Mouse (Mus musculus): ENCODE data around the gene Ganab. TPM values are rescaled to one million over a fixed set of nuclear protein-coding genes. Genes with fewer than 3 reads are reported as not detected.

Gene Ganab
- polyA plus RNA-seq, 1 experiment from 2014 or later, result 106 TPM

GRCm38 (mm10) chr19:8872266-8872840 is 25.5 kb upstream of the Ganab start:
- Histone ChIP-seq H3K36me3 (replicated peaks) (peaks cover 42% of the 10 kb centered on the region), H3K4me3 (replicated peaks) (peak overlapping the region; percentile 97), H3K27me3 (no peaks in the 10 kb centered on the region), H3K4me1 (peaks cover 10% of the 10 kb centered on the region), H3K27ac (no peak overlapping the region), H3K9ac (peak overlapping the region; percentile 97), H3K4me2 (peak overlapping the region; percentile 95), H3K9me3 (no peaks in the 10 kb centered on the region)
- 85% methylated on average over 10 of the region's 10 CpGs for WGBS
- ATAC-seq (ENCODE audit: low FRiP score), result no peak

DNA sequence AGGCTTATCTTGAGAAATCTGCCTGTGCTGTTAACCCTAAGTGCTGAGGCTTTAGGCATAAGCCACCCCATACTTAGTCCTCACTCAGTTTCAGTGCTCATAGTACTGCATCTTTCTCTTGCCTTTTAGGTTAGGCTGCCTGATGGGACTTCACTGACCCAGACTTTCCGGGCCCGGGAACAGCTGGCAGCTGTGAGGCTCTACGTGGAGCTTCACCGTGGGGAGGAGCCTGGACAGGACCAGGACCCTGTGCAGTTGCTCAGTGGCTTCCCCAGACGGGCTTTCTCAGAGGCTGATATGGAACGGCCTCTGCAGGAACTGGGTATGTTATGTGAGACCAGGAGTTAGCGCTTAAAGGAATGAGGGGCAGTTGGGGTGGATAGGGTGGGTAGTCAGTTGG is 22.8 kb upstream of the Ganab start:
- H3K36me3 ChIP-seq (replicated peaks), result peaks cover 42% of the 10 kb centered on the region
- H3K4me1 ChIP-seq, result peaks cover 17% of the 10 kb centered on the region
- ATAC-seq (ENCODE audit: low FRiP score), result no peak
- 93% methylated on average over 7 of the region's 7 CpGs for WGBS
- no peak overlapping the region for H3K4me2 ChIP-seq
- no peak overlapping the region for H3K27ac ChIP-seq
- no peak overlapping the region for H3K9ac ChIP-seq
- no peaks in the 10 kb centered on the region for H3K27me3 ChIP-seq
- H3K9me3 ChIP-seq, result no peaks in the 10 kb centered on the region
- H3K4me3 ChIP-seq (replicated peaks), result no peak overlapping the region

DNA sequence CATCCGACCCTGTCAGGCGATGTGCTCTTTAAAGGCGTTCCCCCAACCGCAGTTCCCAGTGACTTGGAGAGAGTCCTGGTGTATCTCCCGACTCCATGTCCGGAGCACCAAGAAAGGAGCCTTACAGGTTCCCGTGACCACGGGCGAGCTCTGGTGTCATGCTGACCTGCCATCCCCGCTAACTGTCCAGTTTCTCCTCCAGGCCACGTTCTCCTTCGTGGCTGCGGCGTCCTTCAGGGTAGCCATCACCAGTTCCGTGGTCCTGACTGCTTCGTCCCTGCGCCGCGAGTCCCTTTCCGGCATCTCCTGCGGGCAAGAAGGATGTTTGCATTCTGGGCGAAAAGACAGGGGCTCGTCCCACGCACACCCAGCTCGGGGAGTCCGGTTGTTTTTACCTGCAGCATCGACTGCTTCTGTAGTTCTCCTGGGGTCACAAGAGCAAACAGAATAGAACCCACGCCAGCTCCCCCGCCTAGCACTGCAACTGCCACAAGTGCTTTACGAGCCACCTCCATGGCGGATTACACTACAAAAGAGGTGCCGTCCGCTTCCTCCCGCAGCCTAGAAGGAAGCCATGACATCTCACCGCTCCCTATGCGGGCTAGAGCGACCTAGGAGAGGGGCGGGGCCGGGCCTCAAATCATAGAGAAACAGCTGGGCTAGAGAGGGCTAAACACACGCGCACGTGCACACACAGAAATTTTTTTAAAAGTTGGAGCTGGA is 17.4 kb upstream of the Ganab start, which contains the start of gene Uqcc3:
Gene Uqcc3, minus strand, starts transcription at position 613 of the 723 bp plus-strand sequence.
- H3K4me1 ChIP-seq, result peaks cover 11% of the 10 kb centered on the region
- H3K36me3 ChIP-seq (replicated peaks), result peaks cover 17% of the 10 kb centered on the region
- H3K9me3 ChIP-seq, result no peaks in the 10 kb centered on the region
- no peaks in the 10 kb centered on the region for H3K27me3 ChIP-seq
- H3K9ac ChIP-seq, result peak within 1 kb of the TSS; percentile 89
- H3K4me2 ChIP-seq, result peak within 1 kb of the TSS; percentile 84
- H3K27ac ChIP-seq, result peak within 1 kb of the TSS; percentile 80
- H3K4me3 ChIP-seq (replicated peaks), result peak within 1 kb of the TSS; percentile 77
- peak; percentile 97 for ATAC-seq (ENCODE audit: low FRiP score)
- WGBS, result under 1% methylated on average over 42 of the region's 42 CpGs

DNA sequence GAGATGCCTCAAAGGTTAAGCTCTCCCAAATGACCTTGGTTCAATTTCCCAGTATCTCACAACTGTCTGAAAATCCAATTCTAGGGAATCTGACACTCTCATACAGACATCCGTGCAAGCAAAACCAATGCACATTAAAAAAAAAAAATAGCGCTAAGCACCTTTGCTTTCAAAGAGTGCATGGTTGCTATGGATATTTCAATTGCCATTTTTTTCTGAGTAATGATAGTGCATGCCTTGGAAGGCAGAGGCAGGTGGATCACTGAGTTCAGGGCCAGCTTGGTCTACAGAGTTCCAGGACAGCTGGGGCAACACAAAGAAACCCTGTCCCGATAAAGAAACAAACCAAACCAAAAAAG is 16.9 kb upstream of the Ganab start:
- Histone ChIP-seq H3K4me2 (peak overlapping the region; percentile 84), H3K9ac (peak overlapping the region; percentile 89; the same call in 1 of the 2 replicates), H3K4me1 (peaks cover 11% of the 10 kb centered on the region), H3K4me3 (replicated peaks) (peak overlapping the region; percentile 77), H3K27ac (peak overlapping the region; percentile 80; the same call in 1 of the 2 replicates), H3K9me3 (no peaks in the 10 kb centered on the region), H3K27me3 (no peaks in the 10 kb centered on the region), H3K36me3 (replicated peaks) (peaks cover 12% of the 10 kb centered on the region)
- WGBS, result 24% methylated on average over 3 of the region's 3 CpGs
- ATAC-seq (ENCODE audit: low FRiP score), result no peak; the same call in 1 of the 2 replicates

DNA sequence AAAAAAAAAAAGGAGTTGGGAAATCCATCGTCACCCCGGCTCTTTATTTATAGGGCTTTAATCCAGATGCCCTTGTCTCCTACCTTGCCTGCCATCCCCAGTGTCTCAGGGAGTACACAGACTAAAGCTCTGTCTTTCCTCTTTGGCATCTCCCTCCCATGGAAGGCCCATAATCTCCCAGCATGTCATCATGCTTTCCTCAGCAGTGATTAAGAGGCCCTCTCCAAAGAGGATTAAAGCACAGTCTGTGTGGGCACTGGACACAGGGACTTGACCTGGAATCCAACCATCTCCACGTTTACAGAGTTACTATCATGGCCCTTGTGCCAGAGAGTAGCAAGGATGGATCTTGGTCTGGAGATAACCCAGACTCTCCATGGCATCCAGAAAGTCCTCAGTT is 14.3 kb upstream of the Ganab start, which contains the start of the genes Lbhd1 and Gm49403:
Gene Lbhd1, plus strand, starts transcription at position 117 of the 400 bp plus-strand sequence.
Gene Gm49403, plus strand, starts transcription at position 315 of the 400 bp plus-strand sequence.
- Histone ChIP-seq H3K27me3 (no peaks in the 10 kb centered on the region), H3K9ac (no peak within 1 kb of the TSS), H3K4me3 (replicated peaks) (no peak within 1 kb of the TSS), H3K27ac (no peak within 1 kb of the TSS), H3K9me3 (no peaks in the 10 kb centered on the region), H3K4me2 (no peak within 1 kb of the TSS), H3K4me1 (peaks cover 21% of the 10 kb centered on the region), H3K36me3 (replicated peaks) (no peaks in the 10 kb centered on the region)
- 73% methylated on average over 3 of the region's 3 CpGs for WGBS
- ATAC-seq (ENCODE audit: low FRiP score), result no peak

DNA sequence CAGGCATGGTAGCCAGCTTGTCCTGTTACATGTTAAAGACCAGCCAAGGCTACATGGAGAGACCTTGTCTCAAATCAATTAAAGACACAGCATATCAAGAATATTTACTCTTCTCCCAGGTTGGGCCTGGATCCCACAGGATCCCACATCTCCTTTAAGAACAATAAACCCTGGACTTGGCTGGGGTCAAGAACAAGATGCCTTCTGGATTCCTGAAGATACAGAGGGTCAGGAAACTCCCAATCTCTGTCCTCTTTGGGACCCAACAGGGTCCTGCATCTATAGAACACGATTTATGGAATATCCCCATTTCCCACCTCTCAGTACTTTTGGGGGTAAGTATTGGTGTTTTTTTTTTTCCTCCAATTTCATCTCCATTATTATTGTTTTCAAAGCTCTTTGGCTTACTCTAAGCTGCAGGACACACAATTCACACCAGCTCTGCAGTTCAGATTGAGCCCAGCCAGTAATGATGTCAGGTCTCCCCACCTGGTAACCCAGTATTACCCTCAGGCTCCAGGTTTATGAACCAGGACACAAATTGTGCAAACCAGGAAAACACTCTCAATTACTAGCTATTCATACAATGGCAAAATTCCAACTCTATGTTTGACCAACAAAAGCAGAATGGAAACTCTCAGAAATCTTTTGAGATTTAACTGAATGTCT is 10.8 kb upstream of the Ganab start:
- 43% methylated on average over 1 of the region's 1 CpGs for WGBS
- Histone ChIP-seq H3K4me1 (peaks cover 19% of the 10 kb centered on the region), H3K4me3 (replicated peaks) (peak overlapping the region; percentile 63; the same call in 1 of the 2 replicates), H3K4me2 (peak overlapping the region; percentile 74), H3K27ac (peak overlapping the region; percentile 87; the same call in 1 of the 2 replicates), H3K9me3 (no peaks in the 10 kb centered on the region), H3K27me3 (no peaks in the 10 kb centered on the region), H3K36me3 (replicated peaks) (peaks cover 13% of the 10 kb centered on the region), H3K9ac (peak overlapping the region; percentile 78; the same call in 1 of the 2 replicates)
- no peak for ATAC-seq (ENCODE audit: low FRiP score)

DNA sequence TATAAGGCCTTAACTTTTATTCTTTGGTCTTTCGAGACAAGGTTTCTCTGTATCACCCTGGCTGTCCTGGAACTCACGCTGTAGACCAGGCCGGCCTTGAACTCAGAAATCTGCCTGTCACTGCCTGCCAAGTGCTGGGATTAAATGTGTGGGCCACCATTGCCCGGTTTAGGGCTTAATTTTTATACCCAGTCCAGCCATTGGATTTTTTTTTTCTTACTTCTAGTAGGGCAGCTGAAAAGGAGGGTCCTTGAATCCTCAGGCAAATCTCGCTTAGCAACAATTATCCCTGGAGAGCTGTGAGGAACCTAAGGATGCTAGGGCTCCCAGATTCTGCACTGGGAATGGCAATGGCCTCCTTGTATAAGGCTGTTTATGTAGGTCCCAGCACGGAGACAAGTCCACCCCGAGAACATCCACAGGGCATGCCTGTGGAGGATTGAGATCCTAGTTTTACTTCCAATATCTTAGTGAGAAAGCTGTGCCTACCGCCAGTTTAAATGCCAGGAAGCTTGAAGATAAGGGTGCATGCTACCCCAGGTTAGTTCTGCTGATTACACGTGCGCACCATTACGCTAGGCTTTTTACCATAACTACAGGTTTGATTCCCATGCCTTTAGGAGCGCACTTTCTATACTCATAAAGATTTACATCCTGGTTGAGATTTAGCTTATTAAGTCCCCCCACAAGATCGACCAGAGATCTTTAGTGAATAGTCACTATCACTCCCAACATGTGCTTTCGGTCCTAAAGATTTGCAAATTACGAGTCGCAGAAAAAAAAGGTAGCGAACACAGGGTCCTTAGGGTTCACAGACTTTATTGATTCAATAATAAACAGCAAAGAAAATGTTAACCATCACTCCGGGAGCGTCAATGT is 10.0 kb upstream of the Ganab start:
- peak overlapping the region; percentile 63 for H3K4me3 ChIP-seq (replicated peaks)
- no peaks in the 10 kb centered on the region for H3K9me3 ChIP-seq
- peak overlapping the region; percentile 87 for H3K27ac ChIP-seq
- peak overlapping the region; percentile 78 for H3K9ac ChIP-seq
- WGBS, result 16% methylated on average over 19 of the region's 19 CpGs
- no peak for ATAC-seq (ENCODE audit: low FRiP score)
- peak overlapping the region; percentile 74 for H3K4me2 ChIP-seq
- H3K27me3 ChIP-seq, result no peaks in the 10 kb centered on the region
- H3K4me1 ChIP-seq, result peaks cover 19% of the 10 kb centered on the region
- H3K36me3 ChIP-seq (replicated peaks), result peaks cover 13% of the 10 kb centered on the region

DNA sequence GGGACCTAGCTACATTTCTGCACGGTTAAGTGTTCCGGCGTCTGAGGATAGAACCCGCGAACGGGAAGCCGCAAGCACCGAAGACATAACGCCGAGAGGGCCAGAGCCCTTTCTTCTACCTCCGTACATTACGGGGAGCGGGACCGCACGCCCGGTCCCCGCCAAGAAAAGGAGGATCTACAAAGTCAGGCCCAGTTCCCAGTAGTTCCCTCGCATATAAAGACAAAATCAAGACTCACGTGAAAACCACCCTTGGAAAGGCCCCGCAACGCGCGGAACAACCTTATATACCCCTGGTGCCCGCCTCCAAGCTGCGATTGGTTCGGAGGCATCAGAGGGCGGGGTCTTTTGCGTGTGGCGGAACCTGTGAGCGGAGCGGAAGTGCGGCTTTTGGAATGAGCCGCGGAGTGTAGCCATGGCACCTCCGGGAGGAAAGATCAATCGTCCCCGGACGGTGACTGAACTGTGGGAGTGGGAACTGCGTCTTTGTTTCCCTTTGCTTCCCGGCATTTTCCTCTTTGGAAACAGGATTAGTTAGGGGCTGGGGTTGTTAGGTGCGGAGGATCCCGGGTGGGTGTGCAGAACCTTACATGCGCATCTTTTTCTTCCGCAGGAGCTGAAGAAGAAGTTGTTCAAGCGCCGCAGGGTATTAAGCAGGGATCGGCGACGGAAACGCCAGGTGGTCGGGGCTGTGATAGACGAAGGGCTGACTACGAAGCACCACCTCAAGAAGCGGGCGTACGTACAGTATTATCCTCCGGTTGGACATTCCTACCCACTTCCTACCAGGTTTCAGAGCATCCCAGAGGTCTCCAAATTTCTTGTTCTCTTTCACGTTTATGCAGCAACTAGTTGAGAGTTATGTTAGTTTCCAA is 9.1 kb upstream of the Ganab start, which contains the start of the genes 1810009A15Rik and Gm49416:
Gene 1810009A15Rik, plus strand, starts transcription at position 343 of the 875 bp plus-strand sequence.
Gene Gm49416, plus strand, starts transcription at position 416 of the 875 bp plus-strand sequence.
- H3K4me1 ChIP-seq, result peaks cover 24% of the 10 kb centered on the region
- peak within 1 kb of the TSS; percentile 63 for H3K4me3 ChIP-seq (replicated peaks)
- no peaks in the 10 kb centered on the region for H3K27me3 ChIP-seq
- H3K4me2 ChIP-seq, result peak within 1 kb of the TSS; percentile 74
- H3K36me3 ChIP-seq (replicated peaks), result peaks cover 13% of the 10 kb centered on the region
- ATAC-seq (ENCODE audit: low FRiP score), result peak; percentile 95
- WGBS, result under 1% methylated on average over 58 of the region's 58 CpGs
- peak within 1 kb of the TSS; percentile 78 for H3K9ac ChIP-seq
- peak within 1 kb of the TSS; percentile 87 for H3K27ac ChIP-seq
- H3K9me3 ChIP-seq, result no peaks in the 10 kb centered on the region

- Histone ChIP-seq H3K4me2 (peak within 1 kb of the TSS; percentile 72), H3K27ac (peak within 1 kb of the TSS; percentile 82), H3K36me3 (replicated peaks) (peaks cover 39% of the 10 kb centered on the region), H3K9ac (peak within 1 kb of the TSS; percentile 93), H3K4me1 (peaks cover 38% of the 10 kb centered on the region), H3K9me3 (no peaks in the 10 kb centered on the region), H3K27me3 (no peaks in the 10 kb centered on the region), H3K4me3 (replicated peaks) (peak within 1 kb of the TSS; percentile 79)
- ATAC-seq (ENCODE audit: low FRiP score), result peak; percentile 63
- 2% methylated on average over 54 of the region's 54 CpGs for WGBS
Observed at GRCm38 (mm10) chr19:8892829-8893766, 4.8 kb upstream of the Ganab start, which contains the start of gene Ints5. Ints5 (plus strand) TSS chr19:8893005.

- Histone ChIP-seq H3K36me3 (replicated peaks) (peaks cover 36% of the 10 kb centered on the region), H3K9me3 (no peaks in the 10 kb centered on the region), H3K27ac (no peak overlapping the region), H3K9ac (no peak overlapping the region), H3K4me2 (no peak overlapping the region), H3K27me3 (no peaks in the 10 kb centered on the region), H3K4me1 (peaks cover 40% of the 10 kb centered on the region), H3K4me3 (replicated peaks) (no peak overlapping the region)
- ATAC-seq (ENCODE audit: low FRiP score), result no peak
- WGBS, result 89% methylated on average over 9 of the region's 9 CpGs
Observed at GRCm38 (mm10) chr19:8895397-8895960, 2.4 kb upstream of the Ganab start.

All from forebrain, embryonic 12.5 days (tissue).